Mouse (Mus musculus) spleen, postnatal 36 days (tissue): Measurements from ENCODE around the gene Sgsm2.
"Not testable (repeated sequence)": the region's sequence is repeated elsewhere in the genome, so short reads cannot be mapped to it uniquely, and the experiment has no call there.

Source experiments
- DNase-seq, 2 experiments: peaks; one replicate each; pipeline ENCODE4 v3.0.0; 2022; ENCODE audit warnings: low spot score in 2 of 2, mixed read lengths in 1 of 2

Gene Sgsm2

GRCm38 (mm10) chr11:74829812-74830211, 67.0 kb downstream of the Sgsm2 start:
- DNase-seq = peak; percentile 92 to 95

GRCm38 (mm10) chr11:74828965-74829550, 67.8 kb downstream of the Sgsm2 start:
- DNase-seq = no peak

GRCm38 (mm10) chr11:74828404-74828931, 68.4 kb downstream of the Sgsm2 start:
- peak; percentile 76 to 83 for DNase-seq

- DNase-seq = no peak
These were observed 69.0 kb downstream of the Sgsm2 start for GRCm38 (mm10) chr11:74827791-74828403.

GRCm38 (mm10) chr11:74826702-74827101, 70.2 kb downstream of the Sgsm2 start:
- DNase-seq = no peak

GRCm38 (mm10) chr11:74826151-74826550, 70.7 kb downstream of the Sgsm2 start:
- DNase-seq = no peak

- DNase-seq = no peak
These were observed 74.0 kb downstream of the Sgsm2 start for GRCm38 (mm10) chr11:74822746-74823440.

- no peak for DNase-seq
These were observed 75.4 kb downstream of the Sgsm2 start for GRCm38 (mm10) chr11:74821463-74821862.

GRCm38 (mm10) chr11:74820921-74821320, 75.9 kb downstream of the Sgsm2 start:
- DNase-seq = no peak

- no peak for DNase-seq
These were observed 81.1 kb downstream of the Sgsm2 start for GRCm38 (mm10) chr11:74815795-74816194.

- no peak for DNase-seq
These were observed 85.3 kb downstream of the Sgsm2 start for GRCm38 (mm10) chr11:74811538-74811937.

- DNase-seq = not testable (repeated sequence)
These were observed 85.8 kb downstream of the Sgsm2 start for GRCm38 (mm10) chr11:74811027-74811426.

GRCm38 (mm10) chr11:74810134-74810533, 86.7 kb downstream of the Sgsm2 start:
- DNase-seq = no peak

- no peak for DNase-seq
These were observed 88.5 kb downstream of the Sgsm2 start for GRCm38 (mm10) chr11:74808251-74808853.

- no peak for DNase-seq
These were observed 89.5 kb downstream of the Sgsm2 start for GRCm38 (mm10) chr11:74807246-74807882.

GRCm38 (mm10) chr11:74804081-74804627, 92.7 kb downstream of the Sgsm2 start:
- DNase-seq = no peak

- DNase-seq = peak; percentile 16 to 25
These were observed 96.2 kb downstream of the Sgsm2 start for GRCm38 (mm10) chr11:74800658-74801057.
